In genomic region chr16:14939994-14940715, GRCm38 (mm10) we compare ENCODE assay signal across 10 mouse cellular contexts. TPM values are rescaled to one million over a fixed set of nuclear protein-coding genes. Genes with fewer than 3 reads are reported as not detected.
DNase-seq lines count a peak whose midpoint lies in the region; TF ChIP-seq lines count a peak whose summit lies in the region.
"Had no signal": no experiment of that assay in that cellular context is flagged by ENCODE, and none has a peak within 500 bp of the region (broad histone marks: within the 10 kb centered on the region; RNA-seq: fewer than 3 reads in every experiment).

No protein-coding gene starts in this region.

- TF ChIP-seq POLR2A in embryonic fibroblast, embryonic 13.5 days (IDR thresholded peaks at IDR 0.05; ENCODE audit: low read depth, low read length) = no peak

- peak overlapping the region; percentile 92 for H3K27ac ChIP-seq in embryonic fibroblast, embryonic 13.5 days (ENCODE audit: insufficient read depth, low read length)
- H3K27ac ChIP-seq in left cerebral cortex, adult 2 months = no peak overlapping the region
- H3K27ac ChIP-seq: midbrain, embryonic 12.5 days had no signal

- TF ChIP-seq CTCF in embryonic fibroblast, embryonic 13.5 days (IDR thresholded peaks at IDR 0.05; ENCODE audit: borderline replicate concordance, insufficient read depth, low read length) = no peak
- no peak for TF ChIP-seq CTCF in left cerebral cortex, adult 2 months (IDR thresholded peaks at IDR 0.05)

- peak; percentile 2 to 10 for DNase-seq in adrenal gland, postnatal 36 days
- DNase-seq in adrenal gland, postnatal 25 days = no peak
- peak; percentile 32 for DNase-seq in kidney, postnatal 14 days
- DNase-seq in lung, postnatal 36 days = peak; percentile 64
- no peak for DNase-seq in left cerebral cortex, adult 2 months (ENCODE audit: extremely low spot score in 1 of 2, low spot score in 2 of 2)
- no peak for DNase-seq in cerebellum, adult 11-12 months
- DNase-seq in right cerebral cortex, postnatal 14 days = no peak
- DNase-seq: cerebellum, postnatal 14 days had no signal

- no peak overlapping the region for H3K4me3 ChIP-seq in embryonic fibroblast, embryonic 13.5 days (ENCODE audit: insufficient read depth, low read length)
- no peak overlapping the region for H3K4me3 ChIP-seq in left cerebral cortex, adult 2 months
- H3K4me3 ChIP-seq: midbrain, embryonic 12.5 days had no signal

- H3K4me1 ChIP-seq in embryonic fibroblast, embryonic 13.5 days (ENCODE audit: control insufficient read depth, insufficient read depth, low read length) = no peaks in the 10 kb centered on the region; the same call in none of the 2 replicates
- H3K4me1 ChIP-seq: midbrain, embryonic 12.5 days had no signal

- intact Hi-C loops in left cerebral cortex, adult 2 months (cut with DNase I) = no loop called here

RNA-seq across cellular contexts. Expression of gene Efcab1, which starts 33.7 kb away (rescaled TPM):
- 1 to 10 TPM; 1.1 to 1.3 TPM for total RNA-seq in adrenal gland, postnatal 36 days (2021)
- total RNA-seq in adrenal gland, postnatal 25 days (2021) = 0.86 and 2.0 TPM in 2 replicates
- 0.18 and 0.84 TPM in 2 replicates for polyA plus RNA-seq in embryonic fibroblast, embryonic 13.5 days (2011; ENCODE audit: insufficient read length, low read depth, missing spikeins)
- total RNA-seq in left cerebral cortex, adult 2 months (2021) = 1 to 10 TPM; 4.6 to 6.2 TPM

Comparison
In these comparisons a context has a peak if more than half of its experiments do, and no peak if none do; other contexts are left out.
1. DNase-seq: peak in adrenal gland, postnatal 36 days (2 of 2), kidney, postnatal 14 days (single experiment) and lung, postnatal 36 days (single experiment); none in adrenal gland, postnatal 25 days (single experiment), left cerebral cortex, adult 2 months (0 of 2), cerebellum, adult 11-12 months (single experiment) and right cerebral cortex, postnatal 14 days (single experiment).